12 mouse cellular contexts compared by ENCODE assay signal in the genomic region with DNA sequence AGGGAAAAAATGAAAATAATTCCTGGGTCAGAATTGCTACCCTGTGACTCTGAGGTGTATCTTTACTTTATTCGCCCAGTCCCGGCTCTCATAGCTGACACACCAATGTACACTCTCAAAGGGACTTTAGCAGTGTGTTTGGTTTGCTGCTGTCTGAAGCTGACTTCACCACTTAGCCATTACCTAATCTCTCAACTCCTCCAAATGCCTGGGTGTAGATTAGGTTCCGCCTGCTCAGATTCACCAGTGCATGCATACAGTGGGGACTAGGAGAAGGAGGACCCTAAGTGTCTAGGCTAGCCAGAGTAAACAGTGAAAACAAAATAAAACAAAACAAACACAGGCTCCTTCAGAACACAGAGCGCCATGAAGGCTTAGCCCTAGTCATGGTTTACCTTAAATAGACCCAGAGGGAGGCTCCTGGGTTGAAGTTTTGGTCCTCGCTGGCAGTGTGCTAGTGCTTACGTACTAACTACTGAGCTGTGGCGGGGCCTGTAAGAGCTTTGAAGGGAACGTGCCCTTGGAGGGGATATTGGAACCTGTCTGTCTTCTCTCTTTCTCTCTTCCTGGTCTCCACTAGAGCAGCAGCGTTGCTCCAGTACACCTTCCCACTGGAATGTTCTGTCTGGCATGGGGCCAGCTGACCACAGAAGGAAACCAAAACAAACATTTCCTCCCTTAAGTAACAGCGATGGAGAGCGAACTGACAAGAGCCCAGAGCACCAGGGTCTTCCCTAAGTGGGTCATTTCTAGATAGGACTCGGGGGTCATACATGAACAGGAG. TPM values are rescaled to one million over a fixed set of nuclear protein-coding genes. Genes with fewer than 3 reads are reported as not detected.
DNase-seq lines count a peak whose midpoint lies in the region; ATAC-seq and TF ChIP-seq lines count a peak whose summit lies in the region.
"Had no signal": no experiment of that assay in that cellular context is flagged by ENCODE, and none has a peak within 500 bp of the region (broad histone marks: within the 10 kb centered on the region; RNA-seq: fewer than 3 reads in every experiment).

No protein-coding gene starts in this region.

- H3K9ac ChIP-seq in heart, adult 2 months (ENCODE audit: low read depth, low read length): no peak overlapping the region
- no peak overlapping the region for H3K9ac ChIP-seq in kidney, embryonic 15.5 days
- H3K9ac ChIP-seq in forebrain, embryonic 12.5 days: no peak overlapping the region
- H3K9ac ChIP-seq: forebrain, embryonic 13.5 days; midbrain, embryonic 12.5 days had no signal

- WGBS in heart, adult 2 months: 58% methylated on average over 12 of the region's 12 CpGs
- 55% methylated on average over 12 of the region's 12 CpGs for WGBS in kidney, embryonic 15.5 days
- WGBS in forebrain, embryonic 12.5 days: 87% methylated on average over 12 of the region's 12 CpGs

- peaks cover 28% of the 10 kb centered on the region for H3K4me1 ChIP-seq in heart, adult 2 months (ENCODE audit: control insufficient read depth, insufficient read depth, low read length)
- H3K4me1 ChIP-seq in kidney, embryonic 15.5 days: peaks cover 43% of the 10 kb centered on the region
- 0 out of 2 replicates have a peak, but pooled peaks cover 6% of the 10 kb centered on the region for H3K4me1 ChIP-seq in forebrain, embryonic 12.5 days

- intact Hi-C loops in heart, adult 2 months (cut with DNase I): loop anchor here (2.0 kb wide), 1 partner anchor 43 kb away; no protein-coding TSS in a partner anchor

- H3K4me3 ChIP-seq in heart, adult 2 months: no peak overlapping the region
- H3K4me3 ChIP-seq in kidney, embryonic 15.5 days (replicated peaks): no peak overlapping the region
- H3K4me3 ChIP-seq in forebrain, embryonic 12.5 days (replicated peaks): no peak overlapping the region
- H3K4me3 ChIP-seq: forebrain, embryonic 13.5 days; midbrain, embryonic 12.5 days had no signal

- peak overlapping the region; percentile 62 for H3K27ac ChIP-seq in heart, adult 2 months
- peak overlapping the region; percentile 51; the same call in 1 of the 2 replicates for H3K27ac ChIP-seq in kidney, embryonic 15.5 days
- H3K27ac ChIP-seq in forebrain, embryonic 12.5 days: no peak overlapping the region
- H3K27ac ChIP-seq: forebrain, embryonic 13.5 days; midbrain, embryonic 12.5 days had no signal

- ATAC-seq in kidney, embryonic 15.5 days (replicated peaks; ENCODE audit: low FRiP score): no peak
- ATAC-seq in forebrain, embryonic 12.5 days (ENCODE audit: low FRiP score): no peak
- ATAC-seq in CD4-positive, CD25-positive, alpha-beta regulatory T cell, adult 4 months: no peak
- ATAC-seq: forebrain, embryonic 13.5 days; hindbrain, embryonic 16.5 days had no signal

- no peak for TF ChIP-seq POLR2A in heart, adult 2 months (IDR thresholded peaks at IDR 0.05; ENCODE audit: insufficient read depth, low read depth, low read length)

- peak; percentile 45 for DNase-seq in gastrocnemius, adult 18-20 months (ENCODE audit: low spot score)
- DNase-seq in gastrocnemius, adult 8-10 months (ENCODE audit: low spot score in 2 of 2): no peak
- peak; percentile 61 to 68 for DNase-seq in heart, adult 2 months
- peak; percentile 76 for DNase-seq in lung, postnatal 25 days (ENCODE audit: low spot score)
- no peak for DNase-seq in urinary bladder, postnatal 25 days (ENCODE audit: low spot score)
- DNase-seq: cerebellum, adult 11-12 months had no signal

- no peak for TF ChIP-seq EP300 in heart, adult 2 months (IDR thresholded peaks at IDR 0.05; ENCODE audit: insufficient read depth, low read depth, low read length)

- peaks cover 9% of the 10 kb centered on the region for H3K36me3 ChIP-seq in heart, adult 2 months (ENCODE audit: control insufficient read depth, insufficient read depth, low read length)
- H3K36me3 ChIP-seq in kidney, embryonic 15.5 days: no peaks in the 10 kb centered on the region
- H3K36me3 ChIP-seq in forebrain, embryonic 12.5 days (replicated peaks): no peaks in the 10 kb centered on the region
- H3K36me3 ChIP-seq: midbrain, embryonic 12.5 days had no signal

- no peaks in the 10 kb centered on the region for H3K27me3 ChIP-seq in heart, adult 2 months (ENCODE audit: control insufficient read depth, insufficient read depth, low read length)
- H3K27me3 ChIP-seq in kidney, embryonic 15.5 days: peaks cover 5% of the 10 kb centered on the region; the same call in 1 of the 2 replicates
- no peaks in the 10 kb centered on the region for H3K27me3 ChIP-seq in forebrain, embryonic 12.5 days
- H3K27me3 ChIP-seq: forebrain, embryonic 13.5 days; midbrain, embryonic 12.5 days had no signal

- no peak for TF ChIP-seq CTCF in heart, adult 2 months (IDR thresholded peaks at IDR 0.05)

- no peaks in the 10 kb centered on the region for H3K79me2 ChIP-seq in heart, adult 2 months (replicated peaks; ENCODE audit: control insufficient read depth, insufficient read depth, low read length)

- H3K4me2 ChIP-seq in kidney, embryonic 15.5 days: no peak overlapping the region
- H3K4me2 ChIP-seq in forebrain, embryonic 12.5 days: no peak overlapping the region
- H3K4me2 ChIP-seq: forebrain, embryonic 13.5 days; midbrain, embryonic 12.5 days had no signal

- no peaks in the 10 kb centered on the region for H3K9me3 ChIP-seq in kidney, embryonic 15.5 days (replicated peaks)
- no peaks in the 10 kb centered on the region for H3K9me3 ChIP-seq in forebrain, embryonic 12.5 days
- H3K9me3 ChIP-seq: forebrain, embryonic 13.5 days; midbrain, embryonic 12.5 days had no signal

RNA-seq across cellular contexts. Expression of a gene that starts 16.2 kb away (rescaled TPM):
- 1 to 10 TPM; 5.0 to 6.0 TPM for total RNA-seq in gastrocnemius, adult 18-20 months (2021)
- 1 to 10 TPM; 4.4 to 5.1 (median 4.9) TPM for total RNA-seq in gastrocnemius, adult 8-10 months (2022)
- 10 to 100 TPM; 16.2 to 21.9 TPM for total RNA-seq in heart, adult 2 months (2021)
- polyA plus RNA-seq in heart, adult 2 months (2012; rRNA removed): 3.8 and 7.4 TPM in 2 replicates
- polyA plus RNA-seq in kidney, embryonic 15.5 days (2015; fragmentation: Nextera tagmentation; extraction: Ambion mirVana): 2.0 and 2.7 TPM in 2 replicates
- polyA plus RNA-seq in forebrain, embryonic 12.5 days (2016; fragmentation: Nextera tagmentation; extraction: Ambion mirVana): 6.2 and 6.3 TPM in 2 replicates
- 100 to 1,000 TPM in 1 of 2 experiments, 10 to 100 TPM in 1; 90.9 to 104 TPM for polyA plus RNA-seq in CD4-positive, CD25-positive, alpha-beta regulatory T cell, adult 4 months (2017; shearing (Covaris generic))

Comparison
In these comparisons a context has a peak if more than half of its experiments do, and no peak if none do; other contexts are left out.
1. DNase-seq: peak in gastrocnemius, adult 18-20 months (single experiment), heart, adult 2 months (2 of 2) and lung, postnatal 25 days (single experiment); none in gastrocnemius, adult 8-10 months (0 of 2) and urinary bladder, postnatal 25 days (single experiment).
2. RNA of a gene that starts 16.2 kb away (polyA plus RNA-seq): 90.9 to 104 TPM in CD4-positive, CD25-positive, alpha-beta regulatory T cell, adult 4 months; 6.2 to 6.3 TPM in forebrain, embryonic 12.5 days, 3.8 to 7.4 TPM in heart, adult 2 months and 2.0 to 2.7 TPM in kidney, embryonic 15.5 days; every median in the first group is over 10 times any median in the second.